Mouse (Mus musculus) megakaryocyte progenitor cell, adult 5-6 weeks (primary cell): Measurements from ENCODE around the gene Slc25a39. TPM values are rescaled to one million over a fixed set of nuclear protein-coding genes. Genes with fewer than 3 reads are reported as not detected.
"Not testable (repeated sequence)": the region's sequence is repeated elsewhere in the genome, so short reads cannot be mapped to it uniquely, and the experiment has no call there.

Experiments
- ATAC-seq: replicated peaks from 2 replicates; pipeline ENCODE4 v1.8.0; 2016; ENCODE audit warnings: mild to moderate bottlenecking, moderate TSS enrichment, inconsistent platforms; ENCODE audit not compliant: poor library complexity
- total RNA-seq, 2 experiments: library from RNA; stranded (forward) in 1 of 2; stranded (reverse) in 1 of 2; fragments of 157-497, 149-512 nt in 1 of 2; fragments of 200-1000 nt in 1 of 2; gene quantifications; 2 replicates each; pipeline versions ENCODE4 v1.2.3 to v1.2.4; 2015 to 2017

Gene Slc25a39
- total RNA-seq, 2 experiments from 2014 or later, result 48.7 to 124 TPM

DNA sequence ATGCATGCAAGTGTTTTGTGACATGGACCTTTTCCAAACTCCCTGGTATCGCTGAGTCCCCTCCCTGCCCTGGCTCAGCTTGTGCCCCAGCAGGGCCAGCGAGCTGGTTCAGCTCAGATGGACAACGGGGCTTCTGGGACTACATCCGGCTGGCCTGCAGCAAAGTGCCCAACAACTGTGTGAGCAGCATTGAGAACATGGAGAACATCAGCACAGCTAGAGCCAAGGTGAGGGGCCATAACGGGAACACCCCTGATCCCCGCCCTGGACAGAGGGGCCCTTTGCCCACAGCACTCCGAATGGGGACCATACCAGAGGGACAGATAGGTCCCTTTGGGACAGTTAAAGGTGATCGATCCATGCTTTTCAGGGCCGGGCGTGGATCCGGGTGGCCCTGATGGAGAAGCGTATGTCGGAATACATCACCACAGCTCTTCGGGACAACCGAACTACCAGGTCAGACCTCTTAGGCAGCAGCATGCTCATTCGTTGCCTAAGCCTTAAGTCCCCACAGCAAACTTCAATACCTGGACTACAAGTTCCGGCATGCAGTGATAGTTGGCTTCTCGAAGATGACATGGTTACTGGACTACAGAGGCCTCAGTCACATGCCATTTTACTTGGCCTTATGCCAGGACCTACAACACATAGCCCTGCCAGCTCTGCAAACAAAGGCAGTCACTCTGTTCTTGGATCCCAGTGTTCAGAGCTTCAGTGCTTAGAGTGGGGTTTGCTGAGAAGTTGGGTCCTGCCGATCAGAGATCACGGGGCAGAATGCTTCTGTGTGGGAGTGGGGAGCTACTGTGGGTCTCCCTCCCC is 9.5 kb downstream of the Slc25a39 start:
- ATAC-seq, result no peak

DNA sequence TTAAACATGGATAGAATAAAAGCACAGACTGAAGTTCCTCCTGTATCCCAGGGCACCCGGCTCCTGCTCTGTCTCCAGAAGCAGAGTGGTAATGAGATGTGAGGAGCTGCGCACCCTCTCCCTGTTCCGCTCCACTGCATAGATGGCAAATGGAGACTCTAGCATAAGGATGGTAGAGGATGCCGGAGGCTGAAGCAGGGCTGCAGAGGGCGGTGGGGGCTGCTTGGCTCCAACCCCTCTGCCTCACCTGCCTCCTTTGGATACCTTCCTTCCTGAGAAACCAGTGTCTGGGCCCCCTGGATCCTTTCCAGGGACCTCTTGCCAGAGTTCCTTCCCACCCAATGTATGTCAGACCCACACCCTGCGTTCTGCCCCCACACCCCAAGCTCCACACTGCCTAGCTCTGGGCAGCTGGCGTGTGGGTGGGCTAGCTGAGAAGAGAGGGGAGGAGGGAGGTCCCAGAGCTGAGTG is 11.0 kb downstream of the Slc25a39 start:
- ATAC-seq, result no peak

DNA sequence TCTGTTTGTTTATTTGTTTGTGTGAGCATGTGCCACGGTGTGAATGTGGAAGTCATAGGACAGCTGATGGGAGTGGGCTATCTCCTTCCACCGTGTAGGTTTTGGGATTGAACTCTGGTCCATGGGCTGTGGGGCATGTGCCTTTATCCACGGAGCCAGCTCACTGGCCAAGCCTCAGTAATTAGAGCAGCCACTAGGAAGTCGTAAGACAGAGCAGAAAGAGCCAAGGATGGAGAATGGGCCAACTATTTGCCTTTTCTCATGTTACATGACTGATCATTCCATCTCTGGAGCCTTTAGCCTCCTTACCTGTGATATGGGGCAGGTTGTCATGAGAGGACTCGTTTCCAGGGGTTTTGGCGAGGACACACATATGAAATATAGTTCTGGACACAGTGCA is 11.5 kb downstream of the Slc25a39 start:
- ATAC-seq, result no peak

DNA sequence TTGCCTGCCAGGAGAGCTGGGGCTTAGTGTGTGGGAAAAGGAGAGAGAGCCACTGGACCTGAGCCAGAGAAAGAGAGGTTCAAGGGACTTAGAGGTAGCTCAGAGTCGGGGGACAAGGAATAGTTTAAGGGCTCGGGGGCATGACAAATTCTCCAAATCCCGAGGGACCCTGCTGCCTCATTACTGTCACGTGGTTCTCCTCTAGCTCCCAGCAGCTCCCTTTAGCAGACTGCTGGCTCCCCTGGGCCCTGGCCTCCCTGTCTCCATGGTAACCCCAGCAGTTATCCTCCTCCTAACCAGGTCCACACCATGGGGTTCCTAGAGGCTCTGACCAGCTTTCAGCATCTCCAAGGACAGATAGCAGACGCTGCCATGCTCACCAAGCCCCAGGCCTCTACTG is 12.5 kb downstream of the Slc25a39 start:
- no peak for ATAC-seq

DNA sequence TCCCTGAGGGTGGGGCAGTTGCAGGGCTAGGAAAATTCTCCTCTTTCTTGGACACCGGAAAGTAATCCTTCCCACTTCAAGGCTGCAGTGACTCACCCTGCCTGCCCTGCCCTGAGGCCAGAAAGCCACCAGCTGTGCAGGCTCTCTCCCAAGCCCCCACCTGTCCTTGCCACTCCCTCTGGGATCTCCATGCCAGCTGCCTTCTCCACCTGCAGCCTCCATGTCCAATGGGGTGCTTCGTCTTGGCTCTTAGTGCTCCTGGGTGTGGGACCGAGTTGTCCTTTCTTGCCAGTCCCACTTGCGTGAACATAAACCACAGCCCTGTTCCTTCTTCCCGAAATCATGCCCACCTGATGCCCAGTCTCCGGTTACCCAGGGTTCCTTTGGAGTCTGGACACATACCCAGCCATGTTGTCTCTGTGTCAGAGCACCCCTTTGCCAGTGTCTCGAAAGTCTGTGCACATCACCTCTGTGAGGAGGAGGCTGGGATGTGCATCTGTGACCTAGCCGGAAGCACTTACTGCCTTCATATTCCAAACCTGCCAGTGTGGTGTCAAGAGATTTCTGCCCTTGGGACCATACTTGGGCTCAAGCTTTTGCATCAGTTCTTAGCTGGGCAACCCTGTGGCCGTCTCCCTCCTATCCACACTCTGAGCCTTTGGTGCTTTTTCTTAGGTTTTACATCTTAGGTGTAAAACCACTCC is 13.2 kb downstream of the Slc25a39 start:
- ATAC-seq, result no peak

DNA sequence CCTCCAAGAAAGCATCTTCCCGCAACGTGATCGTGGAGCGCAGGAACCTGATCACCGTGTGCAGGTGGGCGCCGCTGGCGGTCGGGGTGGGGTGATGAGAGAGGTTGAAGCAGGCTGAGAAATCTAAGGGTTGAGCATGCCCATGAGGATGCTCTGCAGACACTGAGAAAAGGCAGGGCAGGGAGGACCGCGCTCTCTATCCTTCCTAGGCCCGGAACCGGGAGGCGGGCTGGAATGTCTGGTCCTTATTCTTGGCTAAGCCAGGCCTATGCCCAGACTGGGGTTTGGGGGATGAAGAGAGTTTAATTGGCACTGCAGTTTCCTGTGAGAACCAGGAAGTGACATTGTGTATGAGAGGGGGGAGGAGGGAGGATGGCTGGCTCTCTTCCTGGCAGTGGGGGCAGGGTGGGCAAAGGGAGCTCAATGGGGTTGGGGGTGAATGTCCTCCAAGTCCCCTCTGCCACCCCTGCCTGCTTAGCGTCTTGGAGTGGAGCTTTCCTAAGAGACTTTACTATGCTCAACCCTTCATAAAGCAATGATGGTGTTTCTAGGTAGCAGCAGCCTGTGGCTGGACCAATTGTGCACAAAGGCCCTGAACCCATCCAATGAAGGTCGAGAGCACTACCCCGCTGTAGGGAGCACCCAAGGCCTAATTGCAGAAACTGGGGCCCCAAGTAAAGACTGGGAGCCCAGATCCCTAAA is 13.9 kb downstream of the Slc25a39 start:
- ATAC-seq, result no peak

DNA sequence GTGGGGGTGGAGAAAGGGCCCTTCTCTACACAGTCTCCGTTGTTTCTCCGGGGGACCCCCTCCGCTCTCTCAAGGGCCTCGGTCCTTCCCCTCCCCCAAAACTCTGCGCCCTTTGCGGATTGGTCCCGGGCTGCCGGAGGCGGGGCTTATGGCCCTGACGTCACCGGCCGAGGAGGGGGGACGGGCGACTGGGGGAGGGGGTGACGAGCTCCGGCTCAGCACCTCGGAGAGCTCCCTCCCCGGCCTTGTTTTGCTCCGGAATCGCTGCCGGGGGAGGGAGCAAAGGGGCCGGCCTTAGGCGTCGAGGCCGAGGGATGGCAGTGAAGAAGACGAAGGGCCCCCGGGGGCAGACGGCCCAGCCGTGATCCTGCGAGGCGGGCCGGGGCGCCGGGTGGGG is 14.5 kb downstream of the Slc25a39 start, which contains the start of gene Rundc3a:
TSS of gene Rundc3a (plus strand) at position 166 of the 397 bp plus-strand sequence.
- peak; percentile 92 for ATAC-seq

DNA sequence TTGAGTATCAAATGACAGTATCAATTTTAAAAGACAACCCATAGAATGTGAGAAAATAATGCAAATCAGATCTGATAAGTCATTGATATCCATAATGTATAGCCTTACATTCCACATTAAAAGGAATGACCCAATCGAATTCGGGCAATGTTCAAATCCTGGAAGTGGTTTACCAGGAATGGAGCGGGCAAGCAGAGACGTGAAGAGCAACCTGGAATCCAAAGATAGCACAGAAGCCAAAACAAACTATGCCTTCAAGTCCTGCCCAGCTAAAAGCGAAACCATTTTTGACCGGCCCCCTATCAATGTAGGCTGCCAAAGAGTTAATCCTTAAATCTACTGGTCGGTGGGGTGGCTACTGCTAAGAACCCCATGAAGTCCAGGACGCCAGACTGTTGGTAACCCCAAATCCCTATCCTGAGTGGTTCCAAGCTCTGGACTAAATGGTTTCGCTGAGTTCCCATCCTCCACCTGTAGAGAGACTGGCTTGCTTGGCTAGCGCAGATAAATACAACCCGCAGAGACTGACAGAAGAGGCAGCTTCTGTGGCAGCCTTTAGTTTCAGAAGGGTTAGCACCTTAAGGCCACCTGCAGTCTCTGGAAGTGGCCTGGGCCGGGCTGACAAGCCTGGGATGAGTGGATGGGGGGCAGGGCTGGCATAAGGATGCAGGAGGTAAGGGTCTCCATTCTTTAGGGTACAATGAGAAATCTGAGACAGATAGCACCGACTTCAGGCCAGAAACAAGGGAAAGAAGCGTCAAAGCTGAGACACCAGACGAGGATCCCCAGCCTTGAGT is 15.1 kb downstream of the Slc25a39 start:
- no peak for ATAC-seq

DNA sequence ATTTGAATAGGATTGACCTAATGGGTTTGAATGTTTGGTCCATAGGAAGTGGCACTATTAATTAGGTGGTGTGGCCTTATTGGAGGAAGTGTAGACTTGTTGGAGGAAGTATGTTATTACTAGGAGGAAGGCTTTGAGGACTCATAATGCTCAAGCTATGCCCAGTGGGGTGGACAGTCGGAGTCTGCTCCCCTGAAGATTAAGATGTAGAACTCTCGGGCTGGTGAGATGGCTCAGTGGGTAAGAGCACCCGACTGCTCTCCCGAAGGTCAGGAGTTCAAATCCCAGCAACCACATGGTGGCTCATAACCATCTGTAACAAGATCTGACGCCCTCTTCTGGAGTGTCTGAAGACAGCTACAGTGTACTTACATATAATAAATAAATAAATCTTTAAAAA is 18.3 kb downstream of the Slc25a39 start:
- ATAC-seq, result not testable (repeated sequence)

DNA sequence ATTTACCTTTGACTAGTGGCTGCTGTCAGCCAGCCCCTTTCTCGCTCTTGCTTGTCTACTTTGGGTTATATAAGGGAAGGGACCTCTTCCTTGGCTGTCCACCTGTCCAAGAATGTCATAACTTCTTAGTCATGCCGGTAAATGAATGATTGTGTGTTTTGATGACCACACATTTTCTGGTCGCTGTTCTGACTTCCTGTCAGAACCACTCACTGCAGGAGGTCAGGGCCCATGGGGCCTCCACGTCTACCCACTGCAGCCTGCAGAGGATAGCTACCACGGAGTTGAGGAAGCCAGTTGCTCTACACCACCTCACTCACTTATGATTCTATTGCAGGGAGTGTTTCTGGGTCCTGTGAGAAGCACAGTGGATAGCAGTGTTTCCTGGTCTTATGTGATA is 21.6 kb downstream of the Slc25a39 start:
- no peak for ATAC-seq

DNA sequence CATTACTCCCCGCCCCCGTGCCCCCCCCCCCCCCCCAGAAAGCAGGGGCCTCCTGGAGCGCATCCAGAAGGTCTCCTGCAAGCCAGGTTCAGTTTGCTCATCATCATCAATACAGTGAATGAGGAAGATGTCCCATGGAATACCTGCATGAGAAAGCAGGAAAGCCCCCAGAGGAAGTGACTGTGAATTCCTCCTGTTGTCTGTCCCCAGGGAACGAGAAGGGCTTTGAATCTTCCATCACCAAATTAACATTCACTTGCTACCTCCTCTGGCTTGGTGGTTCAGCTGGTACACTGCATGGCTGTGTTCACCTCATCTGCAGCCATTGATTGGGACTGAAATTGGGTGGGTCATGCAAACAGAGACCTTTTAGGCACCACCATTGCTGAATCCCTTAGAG is 22.7 kb downstream of the Slc25a39 start:
- no peak for ATAC-seq

DNA sequence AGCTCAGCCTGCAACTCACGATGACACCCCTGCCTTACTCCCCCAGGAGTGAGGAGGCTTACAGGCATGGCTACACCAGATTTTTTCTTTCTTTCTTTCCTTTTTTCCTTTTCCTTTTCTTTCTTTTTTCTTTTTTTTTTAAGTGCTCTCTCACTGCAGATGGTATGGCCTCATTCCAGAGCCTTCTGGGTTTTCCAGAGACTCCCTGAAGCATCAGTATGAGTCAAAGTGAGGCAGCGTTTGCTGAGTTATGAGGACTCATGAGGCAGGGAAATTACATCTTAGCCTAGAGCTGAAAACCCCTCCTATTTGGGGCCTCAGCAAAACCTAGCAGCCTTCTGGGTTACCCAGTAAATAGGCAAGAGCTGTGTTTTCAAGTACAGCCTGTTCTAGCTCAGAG is 23.3 kb downstream of the Slc25a39 start:
- no peak for ATAC-seq

DNA sequence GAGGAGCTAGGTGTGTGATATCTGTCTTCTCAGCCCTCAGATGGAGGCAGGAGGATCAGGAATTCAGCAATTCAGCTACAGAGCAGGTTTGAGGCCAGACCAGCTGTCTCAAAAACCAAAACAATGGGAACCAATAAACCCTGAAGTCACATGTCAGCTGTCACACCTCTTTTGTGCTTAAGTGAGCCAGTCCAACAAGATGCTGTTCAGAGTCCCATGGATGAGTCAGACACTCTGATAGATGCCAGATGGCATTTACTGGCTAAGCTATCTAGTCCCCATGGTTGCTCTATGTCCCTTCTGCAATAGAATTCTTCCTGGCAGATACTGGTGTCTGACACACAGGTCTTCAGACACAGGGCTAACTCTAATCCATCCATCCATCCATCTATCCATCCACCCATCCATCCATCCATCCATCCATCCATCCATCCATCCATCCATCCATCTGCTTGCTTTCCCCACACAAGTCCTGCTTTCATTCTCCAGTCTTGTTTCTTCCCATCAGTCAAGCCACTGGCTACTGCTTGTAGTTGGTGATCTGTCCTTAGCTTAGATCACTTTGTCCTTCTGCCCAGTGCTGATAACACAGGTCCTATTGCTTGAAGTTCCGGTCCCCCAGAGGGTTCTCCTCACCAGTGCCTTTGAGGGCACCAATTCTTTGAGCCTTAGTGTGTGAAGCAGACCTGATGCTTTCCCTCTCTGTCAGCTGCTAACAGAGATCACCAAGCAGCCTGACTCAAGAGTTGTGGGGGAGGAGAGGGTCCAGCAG is 24.2 kb downstream of the Slc25a39 start:
- ATAC-seq, result no peak

DNA sequence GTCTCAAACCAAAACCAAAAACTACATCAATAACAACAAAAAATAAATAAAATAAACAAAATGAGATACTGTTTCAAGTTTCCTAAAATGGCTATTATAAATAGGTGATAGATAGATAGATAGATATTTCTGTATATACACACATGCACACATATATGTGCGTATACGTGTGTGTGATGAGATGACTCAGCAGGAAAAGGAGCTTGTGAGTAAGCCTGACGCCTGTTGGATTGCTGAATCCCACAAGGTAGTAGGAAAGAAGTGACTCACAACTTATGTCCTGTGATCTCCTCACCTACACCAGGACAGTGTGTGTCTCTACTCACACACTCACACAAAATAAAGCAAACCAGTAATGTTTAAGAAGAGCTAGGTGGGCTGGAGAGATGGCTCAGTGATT is 25.0 kb downstream of the Slc25a39 start:
- ATAC-seq, result no peak

DNA sequence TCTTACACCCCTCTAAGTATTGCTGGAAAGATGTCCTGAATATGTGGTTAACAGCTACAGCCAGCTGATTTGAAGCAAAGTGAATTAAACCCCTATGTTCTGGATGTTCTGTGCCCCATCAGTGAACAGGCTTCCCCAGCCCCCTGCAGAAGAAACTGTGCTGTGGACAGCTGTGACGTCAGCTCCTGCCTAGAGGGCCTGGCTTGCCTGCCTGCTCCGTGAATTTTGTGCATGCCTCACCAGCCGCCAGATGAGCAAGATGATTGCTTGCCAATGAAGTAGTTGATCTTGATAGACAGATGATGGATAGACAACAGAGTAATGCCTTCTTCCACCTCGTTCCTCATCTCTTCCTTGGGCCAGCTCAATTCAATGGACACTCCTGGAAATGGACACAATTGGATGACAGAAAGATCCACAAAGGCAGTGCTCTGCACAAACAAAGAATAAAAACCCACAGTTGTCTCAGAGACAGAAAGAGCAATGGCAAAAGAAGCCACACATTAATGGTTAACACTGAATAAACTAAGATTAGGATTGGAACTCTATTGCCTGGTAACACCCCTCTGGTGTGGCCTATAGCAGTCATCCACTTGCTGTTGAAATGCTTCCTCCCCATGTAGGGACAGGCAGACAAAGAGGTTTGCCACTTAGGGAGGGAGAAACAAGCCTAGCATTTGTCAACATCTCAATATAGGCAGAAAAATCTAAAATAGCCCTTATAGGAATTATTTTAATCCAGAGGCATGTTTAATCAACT is 26.2 kb downstream of the Slc25a39 start:
- ATAC-seq, result no peak

DNA sequence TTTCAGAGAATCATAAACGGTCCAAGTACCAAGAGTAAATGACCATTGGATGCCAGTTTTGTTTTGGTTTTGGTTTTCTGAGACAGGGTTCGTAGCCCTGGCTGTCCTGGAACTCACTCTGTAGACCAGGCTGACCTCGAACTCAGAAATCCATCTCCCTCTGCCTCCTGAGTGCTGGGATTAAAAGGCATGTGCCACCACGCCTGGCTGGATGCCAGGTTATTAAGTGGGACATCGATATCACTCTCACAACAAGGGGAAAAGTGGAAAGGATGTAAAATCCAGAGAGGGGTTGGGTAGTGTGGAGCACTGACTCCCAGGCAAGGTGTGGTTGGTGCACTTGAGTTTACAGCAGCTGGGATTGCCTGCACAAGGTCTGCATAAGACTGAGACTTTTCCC is 27.7 kb downstream of the Slc25a39 start:
- no peak for ATAC-seq

DNA sequence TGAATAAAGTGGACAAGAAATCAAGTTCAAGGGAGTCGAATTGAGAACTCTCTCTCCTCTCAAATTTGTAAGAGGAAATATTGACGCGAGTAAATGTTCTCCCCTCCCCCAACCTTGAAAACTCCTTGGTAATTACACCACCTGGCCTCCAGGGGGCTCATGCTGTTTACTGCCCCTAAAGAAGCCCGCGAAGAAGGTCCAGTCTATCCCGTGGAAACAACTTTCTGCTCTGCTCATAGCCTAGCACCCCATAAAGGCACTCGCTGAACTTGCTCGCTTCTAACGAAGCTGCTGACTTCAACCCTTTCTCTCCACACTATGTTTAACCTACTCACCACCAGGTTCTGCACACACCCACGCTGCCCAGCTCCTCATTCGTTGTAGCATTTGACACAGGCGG is 30.6 kb downstream of the Slc25a39 start:
- ATAC-seq, result no peak

DNA sequence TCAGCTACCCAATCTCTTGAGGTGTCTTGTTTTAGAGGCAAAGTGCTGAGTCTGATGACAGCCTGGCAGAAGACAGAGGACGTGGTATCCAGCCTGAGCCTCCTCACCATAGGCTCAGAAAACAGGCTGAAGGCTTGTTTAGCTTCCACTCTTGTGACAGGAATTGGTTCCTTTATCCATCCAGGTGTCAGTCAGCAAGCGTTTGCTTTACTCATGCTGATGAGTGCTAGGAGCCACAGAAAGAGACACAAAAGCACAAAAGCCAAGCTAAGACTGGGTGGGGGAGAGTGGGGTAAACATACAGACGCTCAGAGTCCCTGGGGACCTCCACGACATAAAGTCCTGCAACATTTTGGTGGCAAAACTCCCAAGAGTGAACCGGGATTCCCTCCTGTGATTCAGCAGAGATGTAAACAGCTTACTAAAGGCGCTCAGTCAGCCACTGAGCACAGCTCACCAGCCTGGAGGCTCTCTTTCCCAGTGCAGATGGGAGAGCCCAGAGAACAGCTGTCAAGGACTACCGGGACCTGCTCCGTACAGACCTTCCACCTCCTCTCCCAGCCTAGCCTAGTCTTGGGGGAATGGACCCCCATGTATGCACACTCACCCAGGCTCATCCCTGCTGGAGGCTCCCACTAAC is 31.4 kb downstream of the Slc25a39 start:
- no peak for ATAC-seq
